Mouse (Mus musculus) T-helper 1 cell (primary cell): ENCODE data around the gene Krtap31-1.
"Not testable (repeated sequence)": the region's sequence is repeated elsewhere in the genome, so short reads cannot be mapped to it uniquely, and the experiment has no call there.

ENCODE experiments used
- in situ Hi-C: fragments of 300-600 bp; cut with MboI, MseI; formaldehyde crosslinking; loops from one replicate; pipeline ENCODE4 v1.15.1; 2025; ENCODE audit warnings: high pct_unique_total_duplicates

The Krtap31-1 gene

DNA sequence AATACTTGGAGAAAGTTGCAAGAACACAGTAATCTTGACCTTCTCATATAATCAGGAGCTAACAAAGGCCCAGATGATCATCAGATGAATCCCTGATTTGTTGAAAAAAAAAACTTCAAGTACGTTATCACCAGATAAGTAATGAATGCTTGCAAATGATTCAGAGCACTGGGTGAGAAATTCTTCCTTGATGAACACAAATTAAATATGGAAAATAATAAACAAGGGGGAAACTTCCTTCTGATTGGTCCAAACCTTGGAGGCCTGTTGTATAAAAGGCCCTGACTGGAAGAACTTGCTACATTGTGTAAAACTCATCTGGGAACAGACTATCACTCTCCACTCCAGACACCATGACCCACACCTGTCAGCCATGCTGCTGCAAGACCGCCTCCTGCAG, at the start of gene Krtap31-1:
Krtap31-1 (plus strand) TSS at position 301 of the 400 bp plus-strand sequence.
- in situ Hi-C loops: no loop called here

DNA sequence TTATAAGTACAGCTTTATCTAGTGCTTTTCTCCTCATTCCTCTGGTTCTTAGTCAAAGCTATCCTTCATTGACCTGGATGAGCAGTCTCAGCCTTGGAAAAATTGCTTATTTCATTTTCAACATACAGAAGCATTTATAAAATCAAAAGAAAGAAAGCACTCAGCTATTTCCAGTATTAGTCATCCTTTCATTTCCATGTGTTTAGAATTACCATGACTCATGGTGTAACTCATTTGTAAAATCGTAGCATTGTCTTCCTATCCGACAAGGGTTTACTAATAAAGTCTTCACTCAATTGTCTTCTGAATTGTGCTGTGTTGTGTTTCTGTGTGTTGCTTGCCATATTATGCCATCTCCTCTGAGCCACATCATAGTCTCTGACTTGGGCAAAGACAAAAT, 49.0 kb upstream of the Krtap31-1 start:
- in situ Hi-C loops: no loop called here

DNA sequence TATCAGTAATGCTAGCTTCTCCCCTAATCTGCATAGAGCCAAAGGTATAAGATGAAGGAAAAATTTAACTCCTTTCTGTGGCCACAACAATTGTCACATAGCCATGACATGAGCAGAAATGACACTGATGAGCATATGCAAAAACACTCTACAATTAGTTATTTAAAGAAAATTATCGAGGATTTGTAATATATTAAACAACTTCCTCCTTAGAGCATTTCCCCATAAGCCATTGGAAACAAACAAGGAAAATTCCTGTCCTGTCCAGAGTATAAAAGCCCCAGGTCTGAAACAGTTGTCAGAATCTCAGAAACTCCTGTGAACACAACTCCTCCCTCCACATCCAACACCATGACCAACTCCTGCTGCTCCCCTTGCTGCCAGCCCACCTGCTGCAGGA, 43.5 kb upstream of the Krtap31-1 start, which contains the start of gene Gm11559:
Gm11559 (plus strand) TSS at position 301 of the 400 bp plus-strand sequence.
- in situ Hi-C loops: not testable (repeated sequence)

GRCm38 (mm10) chr11:99873089-99873488, 34.6 kb upstream of the Krtap31-1 start, which contains the start of gene Krtap9-1:
Gene Krtap9-1 (plus strand): TSS chr11:99873389.
- in situ Hi-C loops: not testable (repeated sequence)

- in situ Hi-C loops: not testable (repeated sequence)
These were observed 28.8 kb upstream of the Krtap31-1 start, which contains the start of gene Gm11567 for GRCm38 (mm10) chr11:99878887-99879286. Gene Gm11567 (plus strand): TSS chr11:99879187.

GRCm38 (mm10) chr11:99914451-99914850, 6.7 kb downstream of the Krtap31-1 start, which contains the start of gene Gm11565:
Gene Gm11565 (plus strand): TSS chr11:99914751.
- in situ Hi-C loops: no loop called here

- in situ Hi-C loops: no loop called here
These were observed 28.3 kb downstream of the Krtap31-1 start, which contains the start of gene Krtap31-2 for GRCm38 (mm10) chr11:99935991-99936390. Gene Krtap31-2 (plus strand): TSS chr11:99936291.

DNA sequence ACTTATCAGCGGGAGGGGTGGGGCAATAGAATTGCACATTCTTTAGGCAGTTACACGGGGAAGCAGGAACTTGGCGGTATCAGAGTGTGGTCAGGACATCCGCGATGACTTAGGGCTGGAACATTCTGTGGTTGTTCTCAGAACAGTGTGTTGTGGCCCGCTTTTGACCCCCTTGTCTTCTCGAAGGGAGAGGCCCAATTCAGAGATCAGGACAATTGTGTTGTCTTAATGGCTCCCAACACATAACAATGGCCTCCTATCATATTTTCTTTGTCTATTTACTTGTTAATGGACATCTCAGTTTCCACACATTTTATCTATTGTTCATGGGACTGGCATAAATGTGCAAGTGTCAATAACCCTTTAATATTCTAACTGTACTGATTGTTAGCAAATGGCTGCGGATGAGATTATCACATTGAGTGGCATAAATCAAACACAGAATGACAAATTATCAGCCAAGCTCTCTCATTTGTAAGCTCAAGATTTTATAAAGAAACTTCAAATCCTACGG, 30.1 kb downstream of the Krtap31-1 start:
- in situ Hi-C loops: no loop called here

DNA sequence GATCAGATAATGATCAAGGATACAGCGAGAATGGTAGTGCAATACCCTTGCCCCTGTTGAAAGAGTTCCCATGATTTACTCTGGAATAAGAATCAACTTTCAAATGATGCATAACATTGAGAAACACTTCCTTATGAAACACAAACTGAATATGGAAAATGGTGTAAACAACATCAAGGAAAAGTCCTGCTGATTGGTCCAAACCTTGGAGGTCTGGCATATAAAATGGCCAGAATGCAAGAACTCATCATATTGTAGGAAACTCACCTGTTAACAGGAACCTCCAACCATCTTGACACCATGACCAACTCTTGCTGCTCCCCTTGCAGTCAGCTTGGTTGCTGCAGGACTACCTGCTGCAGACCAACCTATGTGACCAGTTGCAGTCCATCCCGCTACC, 40.5 kb downstream of the Krtap31-1 start, which contains the start of gene Krtap9-5:
Krtap9-5 (plus strand) TSS at position 301 of the 400 bp plus-strand sequence.
- in situ Hi-C loops: no loop called here
